Mouse (Mus musculus): ENCODE data around the gene Anpep.
A peak's percentile ranks its signal among the peaks of the same experiment; 100 is the strongest.

Gene Anpep

DNA sequence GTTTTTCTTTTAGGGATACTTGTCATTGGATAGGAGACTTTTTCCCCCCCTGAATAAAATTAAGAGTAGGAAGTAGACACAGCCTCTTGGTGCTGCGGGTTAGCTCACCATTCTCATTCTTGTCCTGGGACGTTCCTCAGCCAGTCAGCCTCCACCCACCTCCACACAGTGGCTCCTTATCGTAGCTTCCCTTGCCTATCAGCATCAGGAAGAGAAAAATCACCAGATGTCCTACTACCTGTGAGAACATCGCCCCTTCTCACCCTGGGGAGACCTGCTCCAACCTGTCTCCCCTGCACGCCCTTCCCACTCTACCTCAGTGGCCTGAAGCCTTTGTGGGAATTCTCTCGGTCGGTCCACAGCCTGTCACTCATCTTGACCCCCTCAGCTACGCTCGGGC, at the start of gene Anpep:
Gene Anpep (minus strand): TSS at position 249 of the 400 bp plus-strand sequence.
- DNase-seq (ENCODE audit: low read depth, low spot score), result no peak

DNA sequence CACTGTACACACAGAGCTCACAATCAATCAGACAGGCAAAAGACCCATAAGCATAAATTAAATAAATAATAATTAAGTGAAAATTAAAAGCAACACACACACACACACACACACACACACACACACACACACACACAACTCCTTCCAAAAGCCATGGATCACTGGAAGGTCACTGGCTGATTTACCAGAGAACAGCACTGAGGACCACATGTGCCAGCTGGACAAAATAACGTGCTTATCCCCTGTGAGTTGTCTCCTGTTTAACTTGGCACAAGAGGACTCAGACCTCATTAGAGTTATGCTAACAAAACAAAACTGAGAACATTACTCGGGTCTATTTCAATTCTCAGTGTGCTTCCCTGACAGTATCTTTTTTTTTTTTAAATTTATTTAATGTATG, 46.5 kb upstream of the Anpep start:
- DNase-seq (ENCODE audit: low read depth, low spot score), result peak; percentile 64

DNA sequence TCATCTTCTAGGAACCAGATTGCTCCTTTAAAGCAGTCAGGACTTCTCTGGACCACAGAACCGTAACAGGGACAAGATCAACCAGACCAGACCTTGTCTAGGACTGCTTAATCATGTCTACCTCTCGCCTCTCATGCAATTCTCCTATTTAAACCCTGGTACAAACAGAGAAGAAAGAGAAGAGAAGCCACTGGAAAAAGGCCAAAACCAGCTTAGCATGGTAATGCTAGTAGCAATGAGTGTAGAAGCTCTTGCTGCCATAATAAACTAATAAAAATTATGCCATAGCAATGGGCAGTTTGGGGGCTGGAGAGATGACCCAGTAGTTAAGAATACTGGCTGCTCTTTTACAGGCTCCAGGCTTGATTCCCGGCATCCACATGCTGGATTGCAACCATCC, 46.1 kb upstream of the Anpep start:
- DNase-seq (ENCODE audit: low read depth, low spot score), result no peak

- DNase-seq (ENCODE audit: low read depth, low spot score), result no peak
Observed at GRCm38 (mm10) chr7:79905193-79905592, 44.3 kb upstream of the Anpep start.

GRCm38 (mm10) chr7:79903160-79903792, 42.4 kb upstream of the Anpep start:
- no peak for DNase-seq (ENCODE audit: low read depth, low spot score)

DNA sequence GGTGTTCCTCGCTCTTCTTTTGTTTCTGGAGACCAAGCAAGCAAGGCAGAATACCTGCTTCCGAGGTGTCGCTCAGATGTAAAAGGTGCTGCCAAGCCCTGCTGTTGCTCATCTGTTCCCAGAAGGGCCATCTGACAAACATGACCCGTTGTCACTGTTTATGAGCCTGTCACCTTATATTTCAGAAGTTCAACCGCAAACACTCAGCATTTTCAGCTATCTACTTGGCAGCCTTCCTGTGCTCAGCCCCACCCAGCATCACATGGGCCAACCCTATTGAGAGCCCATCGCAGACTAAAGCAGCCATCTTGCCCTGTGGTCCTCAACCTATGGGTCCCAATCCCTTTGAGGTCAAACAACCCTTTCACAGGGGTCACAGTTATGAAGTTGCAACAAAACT, 39.9 kb upstream of the Anpep start:
- DNase-seq (ENCODE audit: low read depth, low spot score), result no peak

DNA sequence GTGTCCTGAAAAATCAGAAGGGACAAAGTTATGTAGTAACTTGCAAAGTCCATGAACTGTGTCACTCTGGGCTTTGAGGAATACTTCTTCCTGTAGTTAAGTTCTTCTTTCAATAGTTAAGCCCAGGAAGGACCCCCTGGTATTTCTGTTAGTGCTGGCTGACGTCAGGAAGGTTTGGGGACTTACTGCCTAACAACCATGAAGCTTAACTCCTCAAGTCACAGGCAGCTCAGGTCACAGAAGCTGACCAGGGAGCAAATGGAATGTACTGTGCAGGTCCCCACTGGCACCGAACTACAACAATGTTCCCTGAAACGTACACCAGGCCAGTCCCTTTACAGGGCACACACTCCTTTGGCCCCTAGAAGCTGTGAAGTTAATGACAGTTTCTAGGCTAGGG, 34.4 kb upstream of the Anpep start:
- DNase-seq (ENCODE audit: low read depth, low spot score), result no peak

GRCm38 (mm10) chr7:79894790-79895189, 33.9 kb upstream of the Anpep start:
- no peak for DNase-seq (ENCODE audit: low read depth, low spot score)

DNA sequence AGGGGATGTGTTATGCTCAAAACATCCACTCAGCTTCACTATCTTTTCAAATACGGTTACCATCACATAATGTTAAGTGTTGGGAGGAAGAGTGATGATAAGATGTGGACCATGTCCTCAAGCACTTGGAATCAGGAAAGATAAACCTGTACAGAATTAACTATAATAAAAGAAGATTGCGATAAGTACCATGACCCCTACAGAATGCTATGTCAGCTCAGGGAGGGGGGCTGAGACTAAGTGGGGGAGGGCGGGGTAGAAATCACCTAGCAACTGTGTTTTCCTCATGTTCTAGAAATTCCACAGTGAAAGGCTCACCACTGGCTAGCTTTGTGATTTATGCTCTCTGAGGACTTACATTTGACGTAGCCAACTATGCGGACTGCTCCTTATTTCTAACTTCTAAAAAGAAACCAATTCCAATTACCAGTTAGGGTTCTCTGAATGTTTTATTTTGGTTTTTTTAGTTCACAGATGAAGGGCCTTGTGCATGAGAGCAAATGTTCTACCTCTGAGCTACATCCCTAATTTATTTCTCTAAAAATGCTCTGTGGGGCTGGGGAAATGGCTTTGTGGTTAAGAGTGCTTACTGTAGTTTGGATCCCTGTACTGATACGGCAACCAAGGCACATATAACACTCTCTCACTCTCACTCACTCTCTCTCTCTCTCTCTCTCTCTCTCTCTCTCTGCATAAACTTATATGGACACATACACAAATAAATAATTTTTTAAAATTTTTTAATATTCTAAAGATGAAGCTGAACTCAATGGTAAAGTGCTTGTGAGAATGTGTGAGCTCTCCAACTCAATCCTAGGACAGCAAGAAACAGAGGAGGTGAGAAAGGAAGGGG, 31.9 kb upstream of the Anpep start:
- DNase-seq (ENCODE audit: low read depth, low spot score), result peak; percentile 60

- DNase-seq (ENCODE audit: low read depth, low spot score), result no peak
Observed at GRCm38 (mm10) chr7:79890436-79891221, 29.8 kb upstream of the Anpep start.

DNA sequence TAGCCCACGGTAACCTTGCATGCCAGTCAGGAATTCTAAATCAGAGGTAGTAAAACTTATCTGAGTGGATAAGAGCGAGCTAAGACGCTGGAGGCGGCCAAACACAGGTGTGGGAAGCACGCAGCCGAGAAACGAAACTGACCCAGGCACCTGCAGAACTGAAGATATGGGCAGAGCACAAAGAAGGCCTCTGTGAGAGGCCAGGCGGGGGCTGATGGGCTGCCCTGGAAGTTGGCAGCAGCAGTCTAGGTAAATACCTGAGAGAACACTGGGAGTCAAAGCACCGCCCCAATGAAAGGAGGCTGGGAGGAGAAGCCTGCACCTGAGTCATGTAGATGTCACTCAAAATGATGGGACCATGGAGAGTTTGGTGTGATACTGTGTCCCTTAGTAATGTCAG, 27.7 kb upstream of the Anpep start:
- DNase-seq (ENCODE audit: low read depth, low spot score), result no peak

- DNase-seq (ENCODE audit: low read depth, low spot score), result no peak
Observed at GRCm38 (mm10) chr7:79883613-79884334, 22.9 kb upstream of the Anpep start.

- DNase-seq (ENCODE audit: low read depth, low spot score), result no peak
Observed at GRCm38 (mm10) chr7:79881901-79882300, 21.0 kb upstream of the Anpep start.

DNA sequence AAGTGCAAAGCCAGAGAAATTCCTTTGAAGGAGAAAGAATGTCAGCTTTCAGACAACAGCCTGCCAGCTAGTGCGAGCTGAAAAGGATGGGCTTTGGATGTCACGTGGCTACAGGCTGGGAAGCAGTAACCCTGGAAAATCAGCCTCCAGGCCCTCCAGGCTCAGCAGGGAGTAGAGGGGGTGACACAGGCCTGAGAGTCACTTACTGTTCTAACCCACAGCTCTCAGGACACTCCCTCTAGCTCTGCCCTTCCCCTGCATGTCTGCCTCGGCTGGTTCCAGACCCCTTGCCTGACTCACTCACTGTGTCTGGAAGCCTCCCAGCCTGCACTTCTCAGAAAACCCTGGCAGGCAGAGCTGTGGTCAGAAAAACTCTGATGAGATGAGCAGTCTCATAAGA, 20.1 kb upstream of the Anpep start:
- DNase-seq (ENCODE audit: low read depth, low spot score), result peak; percentile 75

DNA sequence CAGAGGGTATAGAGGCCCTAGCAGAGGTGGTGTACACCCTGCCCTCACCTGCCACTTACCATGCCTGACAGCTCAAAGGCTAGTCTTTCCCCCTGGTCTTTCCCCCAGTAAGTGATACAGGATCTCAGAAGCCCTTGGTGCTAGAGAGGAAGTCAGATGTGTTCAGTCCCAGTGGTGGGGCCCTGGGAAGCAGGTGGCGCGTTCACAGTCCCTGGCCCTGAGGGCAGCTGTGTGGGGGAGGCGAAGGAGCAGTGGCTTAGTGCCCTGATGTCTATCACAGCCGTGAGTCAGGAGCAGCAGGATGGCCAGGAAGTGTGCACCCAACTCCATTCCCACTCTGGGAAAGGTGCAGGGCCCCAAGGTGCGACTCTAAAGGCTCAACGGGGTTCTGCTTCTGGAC, 19.2 kb upstream of the Anpep start:
- no peak for DNase-seq (ENCODE audit: low read depth, low spot score)

- no peak for DNase-seq (ENCODE audit: low read depth, low spot score)
Observed at GRCm38 (mm10) chr7:79878455-79879025, 17.7 kb upstream of the Anpep start.

GRCm38 (mm10) chr7:79873407-79873806, 12.5 kb upstream of the Anpep start:
- DNase-seq (ENCODE audit: low read depth, low spot score), result no peak

DNA sequence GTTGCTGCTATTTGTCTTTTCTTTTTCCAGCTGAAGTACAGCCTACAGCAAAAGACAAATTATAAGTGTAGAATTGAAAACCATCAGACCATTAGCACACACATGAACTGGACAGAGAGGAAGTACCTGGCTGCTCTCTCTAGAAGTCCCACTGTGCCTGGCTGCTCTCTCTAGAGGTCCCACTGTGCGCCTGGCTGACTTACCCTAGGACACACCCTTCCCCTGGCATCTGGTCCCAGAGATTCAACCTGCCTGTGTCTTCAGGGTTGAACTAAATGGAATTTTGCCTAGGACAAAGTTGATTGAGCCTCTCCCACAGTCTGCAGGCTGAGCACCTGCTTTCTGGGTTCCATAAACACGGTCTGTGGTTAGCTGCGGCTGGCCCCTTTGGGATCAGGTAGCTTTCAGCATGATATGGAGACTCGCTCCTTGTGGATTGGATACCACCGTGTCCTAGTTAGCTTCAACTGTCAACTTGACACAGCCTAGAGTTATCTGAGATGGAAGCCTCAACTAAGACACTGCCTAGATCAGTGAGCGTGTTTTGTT, 11.0 kb upstream of the Anpep start:
- no peak for DNase-seq (ENCODE audit: low read depth, low spot score)

GRCm38 (mm10) chr7:79869072-79869719, 8.3 kb upstream of the Anpep start:
- no peak for DNase-seq (ENCODE audit: low read depth, low spot score)

DNA sequence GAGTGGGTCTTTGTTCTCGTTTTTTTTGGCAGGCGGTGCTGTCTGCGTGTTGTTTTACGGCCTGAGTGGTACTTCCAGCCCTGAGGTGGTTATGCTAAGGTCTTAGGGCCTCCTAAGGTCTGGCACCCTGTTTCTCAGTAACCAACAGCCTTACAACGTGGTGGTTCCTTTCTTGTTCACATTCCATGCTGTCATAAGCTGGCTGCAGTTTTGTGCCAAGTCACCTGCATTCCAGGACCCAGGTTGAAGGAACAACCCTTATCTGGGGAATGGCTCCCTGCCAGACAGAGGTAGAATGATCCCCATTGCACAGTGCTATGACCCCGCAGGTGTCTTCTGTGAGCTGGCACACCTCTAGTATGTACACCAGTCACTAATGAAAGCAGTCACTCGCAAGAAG, 7.6 kb upstream of the Anpep start:
- DNase-seq (ENCODE audit: low read depth, low spot score), result no peak

DNA sequence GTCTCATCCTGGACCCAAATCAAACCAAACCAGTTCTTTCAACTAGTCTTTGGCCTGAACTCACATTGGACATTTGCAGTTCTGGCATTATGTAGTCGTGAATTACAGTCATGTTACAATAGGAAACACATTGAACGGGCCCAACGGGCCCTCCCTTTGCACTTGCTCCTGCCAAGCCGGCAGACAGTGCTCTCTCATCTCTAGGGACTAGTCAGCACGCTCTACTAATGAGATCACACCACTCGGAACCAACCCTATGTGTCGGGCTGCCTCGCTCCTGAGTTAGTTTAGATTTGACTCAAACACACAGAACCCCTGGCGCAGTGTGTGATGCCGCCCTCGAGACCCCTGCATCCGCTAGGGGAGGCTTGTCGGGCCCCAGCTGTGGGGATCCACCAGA, 7.0 kb upstream of the Anpep start:
- peak; percentile 69 for DNase-seq (ENCODE audit: low read depth, low spot score)
